Comparison of ENCODE assay signal across 8 mouse cellular contexts in the genomic region with DNA sequence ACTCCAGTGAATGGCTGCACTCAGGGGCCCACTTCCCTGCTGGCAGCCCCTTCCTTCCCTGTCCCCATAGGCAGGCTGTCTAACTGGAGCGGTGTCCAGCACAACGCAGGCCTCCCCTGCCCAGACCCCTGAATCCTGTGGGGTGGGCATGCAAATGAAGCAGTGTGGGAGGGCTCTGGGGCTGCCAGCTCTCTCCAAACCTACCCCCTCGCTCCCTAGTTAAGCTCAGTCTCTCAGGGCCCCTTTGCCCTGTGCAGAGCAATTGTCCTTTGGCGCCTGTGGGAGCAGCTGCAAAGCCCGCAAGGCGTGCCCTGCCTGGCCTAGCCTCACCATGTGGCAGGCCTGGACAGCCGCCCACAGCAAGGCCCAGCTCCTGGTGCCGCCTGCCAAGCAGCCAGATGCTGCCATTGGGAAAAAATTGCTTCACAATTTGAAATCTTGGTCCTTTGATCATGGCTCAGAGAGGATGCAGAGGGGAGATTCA.
DNase-seq lines count a peak whose midpoint lies in the region; ATAC-seq lines count a peak whose summit lies in the region.

No protein-coding gene starts in this region.

- ATAC-seq in forebrain, embryonic 13.5 days: peak; percentile 98
- peak; percentile 56; the same call in 1 of the 2 replicates for ATAC-seq in heart, embryonic 15.5 days (replicated peaks; ENCODE audit: insufficient number of reproducible peaks, insufficient read depth, low FRiP score, low read depth)
- peak; percentile 98 for ATAC-seq in midbrain, embryonic 11.5 days (ENCODE audit: low FRiP score)
- peak; percentile 66 for ATAC-seq in stomach, embryonic 16.5 days (ENCODE audit: insufficient read depth, low FRiP score)
- ATAC-seq in monocyte, adult 5-6 weeks (replicated peaks; ENCODE audit: insufficient number of reproducible peaks, low FRiP score, low TSS enrichment, poor library complexity, severe bottlenecking): no peak

- H3K9ac ChIP-seq in forebrain, embryonic 13.5 days: no peak overlapping the region; the same call in 1 of the 2 replicates
- peak overlapping the region; percentile 26; the same call in 1 of the 2 replicates for H3K9ac ChIP-seq in heart, embryonic 15.5 days
- peak overlapping the region; percentile 49 for H3K9ac ChIP-seq in midbrain, embryonic 11.5 days (ENCODE audit: low read length)
- no peak overlapping the region; the same call in 1 of the 2 replicates for H3K9ac ChIP-seq in stomach, embryonic 16.5 days (ENCODE audit: low read length)

- DNase-seq in ovary, adult 18-20 months (ENCODE audit: low spot score): peak; percentile 28
- DNase-seq in ovary, postnatal 10 days (ENCODE audit: low spot score): no peak
- peak; percentile 70 to 87 for DNase-seq in layer of hippocampus, postnatal 14 days (ENCODE audit: low spot score in 2 of 2)
- DNase-seq in midbrain, embryonic 11.5 days (ENCODE audit: low spot score, missing footprints): peak; percentile 94

- H3K4me2 ChIP-seq in forebrain, embryonic 13.5 days: 0 out of 2 replicates have a peak overlapping the region, but pooled peaks have one; percentile 2
- no peak overlapping the region for H3K4me2 ChIP-seq in heart, embryonic 15.5 days
- H3K4me2 ChIP-seq in midbrain, embryonic 11.5 days: no peak overlapping the region
- no peak overlapping the region for H3K4me2 ChIP-seq in stomach, embryonic 16.5 days (ENCODE audit: low read depth, low read length)

- no peaks in the 10 kb centered on the region; the same call in 1 of the 2 replicates for H3K36me3 ChIP-seq in forebrain, embryonic 13.5 days (ENCODE audit: poor library complexity, severe bottlenecking)
- H3K36me3 ChIP-seq in heart, embryonic 15.5 days: no peaks in the 10 kb centered on the region
- H3K36me3 ChIP-seq in midbrain, embryonic 11.5 days (ENCODE audit: control insufficient read depth, insufficient read depth, low read length): no peaks in the 10 kb centered on the region
- no peaks in the 10 kb centered on the region for H3K36me3 ChIP-seq in stomach, embryonic 16.5 days (ENCODE audit: control insufficient read depth, insufficient read depth, low read length)

- H3K27ac ChIP-seq in forebrain, embryonic 13.5 days: peak overlapping the region; percentile 92
- H3K27ac ChIP-seq in heart, embryonic 15.5 days: peak overlapping the region; percentile 76
- H3K27ac ChIP-seq in midbrain, embryonic 11.5 days (ENCODE audit: low read depth, low read length): peak overlapping the region; percentile 86
- peak overlapping the region; percentile 30 for H3K27ac ChIP-seq in stomach, embryonic 16.5 days (ENCODE audit: low read length)

- H3K4me1 ChIP-seq in forebrain, embryonic 13.5 days: peaks cover 47% of the 10 kb centered on the region
- H3K4me1 ChIP-seq in heart, embryonic 15.5 days (replicated peaks): peaks cover 34% of the 10 kb centered on the region
- peaks cover 22% of the 10 kb centered on the region for H3K4me1 ChIP-seq in midbrain, embryonic 11.5 days (ENCODE audit: control insufficient read depth, insufficient read depth, low read length)
- H3K4me1 ChIP-seq in stomach, embryonic 16.5 days (ENCODE audit: control insufficient read depth, insufficient read depth, low read length): peaks cover 10% of the 10 kb centered on the region

- no peaks in the 10 kb centered on the region for H3K9me3 ChIP-seq in forebrain, embryonic 13.5 days (replicated peaks)
- H3K9me3 ChIP-seq in heart, embryonic 15.5 days (replicated peaks): no peaks in the 10 kb centered on the region
- H3K9me3 ChIP-seq in midbrain, embryonic 11.5 days (ENCODE audit: control insufficient read depth, low read length): no peaks in the 10 kb centered on the region
- no peaks in the 10 kb centered on the region for H3K9me3 ChIP-seq in stomach, embryonic 16.5 days (replicated peaks; ENCODE audit: control insufficient read depth, low read length)

- H3K27me3 ChIP-seq in forebrain, embryonic 13.5 days: no peaks in the 10 kb centered on the region
- no peaks in the 10 kb centered on the region for H3K27me3 ChIP-seq in heart, embryonic 15.5 days
- no peaks in the 10 kb centered on the region for H3K27me3 ChIP-seq in midbrain, embryonic 11.5 days (ENCODE audit: control insufficient read depth, insufficient read depth, low read length)
- H3K27me3 ChIP-seq in stomach, embryonic 16.5 days (ENCODE audit: control insufficient read depth, insufficient read depth, low read length): no peaks in the 10 kb centered on the region

- no peak overlapping the region for H3K4me3 ChIP-seq in forebrain, embryonic 13.5 days
- no peak overlapping the region for H3K4me3 ChIP-seq in heart, embryonic 15.5 days
- H3K4me3 ChIP-seq in midbrain, embryonic 11.5 days (ENCODE audit: low read depth, low read length): no peak overlapping the region
- no peak overlapping the region for H3K4me3 ChIP-seq in stomach, embryonic 16.5 days (replicated peaks; ENCODE audit: low read length)

- WGBS in forebrain, embryonic 13.5 days: 6% methylated on average over 8 of the region's 8 CpGs
- 36% methylated on average over 8 of the region's 8 CpGs for WGBS in heart, embryonic 15.5 days
- WGBS in midbrain, embryonic 11.5 days: 7% methylated on average over 8 of the region's 8 CpGs
- 40% methylated on average over 8 of the region's 8 CpGs for WGBS in stomach, embryonic 16.5 days

Comparison
In these comparisons a context has a peak if more than half of its experiments do, and no peak if none do; other contexts are left out.
1. H3K27ac ChIP-seq: peak in every context shown above with its lines; median percentile 92 in forebrain, embryonic 13.5 days; 86 in midbrain, embryonic 11.5 days; 76 in heart, embryonic 15.5 days; 30 in stomach, embryonic 16.5 days.
2. H3K9ac ChIP-seq: peak in heart, embryonic 15.5 days (single experiment) and midbrain, embryonic 11.5 days (single experiment); none in forebrain, embryonic 13.5 days (single experiment) and stomach, embryonic 16.5 days (single experiment).